Mouse (Mus musculus) pancreas, adult 10 weeks (tissue): Measurements from ENCODE around the gene Runx1. TPM values are rescaled to one million over a fixed set of nuclear protein-coding genes. Genes with fewer than 3 reads are reported as not detected.

Source experiments
- polyA plus RNA-seq: library from polyadenylated mRNA; stranded (reverse); fragments of 350-450 nt; fragmentation: Illumina TruSeq; extraction: RNeasy Lipid Tissue Mini Kit (QIAGEN cat#74804); gene quantifications from one replicate; pipeline ENCODE4 v1.2.3, GENCODE M21; 2015; ENCODE audit warnings: low read depth, low replicate concordance; ENCODE audit not compliant: insufficient read depth

The Runx1 gene
- 0.28 TPM for polyA plus RNA-seq

GRCm38 (mm10) chr16:92825908-92826650 is at the start of gene Runx1:
Gene Runx1, minus strand, starts transcription at chr16:92826149.

